Mouse (Mus musculus) embryonic fibroblast, embryonic 13.5 days (primary cell): ENCODE measurements around the gene Slc41a2.
"Not testable (repeated sequence)": the region's sequence is repeated elsewhere in the genome, so short reads cannot be mapped to it uniquely, and the experiment has no call there.

ENCODE experiments used
- CTCF ChIP-seq: IDR thresholded peaks from 2 replicates; pipeline ENCODE4 v1.5.1; 2011; ENCODE audit warnings: mild to moderate bottlenecking, control low read depth, low read length, moderate library complexity, borderline replicate concordance; ENCODE audit not compliant: insufficient read depth
- POLR2A ChIP-seq: IDR thresholded peaks from 2 replicates; pipeline ENCODE4 v1.6.1; 2011; ENCODE audit warnings: low read depth, mild to moderate bottlenecking, control low read depth, low read length, moderate library complexity

DNA sequence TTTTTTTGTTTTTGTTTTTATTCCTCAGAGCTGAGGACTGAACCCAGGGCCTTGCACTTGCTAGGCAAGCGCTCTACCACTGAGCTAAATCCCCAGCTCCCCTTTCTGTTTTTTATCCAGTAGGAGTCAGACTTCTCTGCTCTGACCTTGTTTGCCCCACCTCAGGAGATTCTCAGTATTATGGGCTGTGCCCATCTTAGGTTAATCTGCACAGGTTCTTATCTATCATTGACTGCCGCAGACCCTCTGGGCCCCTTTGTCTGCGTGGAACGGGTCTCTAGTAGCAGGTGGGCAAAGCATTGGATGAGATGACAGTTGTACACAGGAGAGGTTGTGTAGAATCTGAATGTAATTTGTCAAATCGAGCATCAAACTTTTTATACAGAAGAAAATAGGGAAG lies 37.8 kb upstream of the Slc41a2 start:
- not testable (repeated sequence) for TF ChIP-seq POLR2A, CTCF
